Mouse (Mus musculus) left cerebral cortex, postnatal 36 days (tissue): Measurements from ENCODE around the gene Lcn2. TPM values are rescaled to one million over a fixed set of nuclear protein-coding genes. Genes with fewer than 3 reads are reported as not detected.

Experiments used
- DNase-seq, 2 experiments: peaks; one replicate each; pipeline ENCODE4 v3.0.0; 2021 to 2022; ENCODE audit warnings: low spot score in 2 of 2, mixed read lengths in 1 of 2
- intact Hi-C: fragments of 180-260 bp; cut with DNase I; formaldehyde crosslinking; loops from one replicate; pipeline ENCODE4 v1.15.1; 2025
- total RNA-seq, 2 experiments: library from RNA; stranded (reverse); gene quantifications; 2 replicates each; pipeline ENCODE4 v1.2.3; 2021

Lcn2 gene
- total RNA-seq, 2 experiments from 2014 or later: 0.91 to 1.8 TPM

DNA sequence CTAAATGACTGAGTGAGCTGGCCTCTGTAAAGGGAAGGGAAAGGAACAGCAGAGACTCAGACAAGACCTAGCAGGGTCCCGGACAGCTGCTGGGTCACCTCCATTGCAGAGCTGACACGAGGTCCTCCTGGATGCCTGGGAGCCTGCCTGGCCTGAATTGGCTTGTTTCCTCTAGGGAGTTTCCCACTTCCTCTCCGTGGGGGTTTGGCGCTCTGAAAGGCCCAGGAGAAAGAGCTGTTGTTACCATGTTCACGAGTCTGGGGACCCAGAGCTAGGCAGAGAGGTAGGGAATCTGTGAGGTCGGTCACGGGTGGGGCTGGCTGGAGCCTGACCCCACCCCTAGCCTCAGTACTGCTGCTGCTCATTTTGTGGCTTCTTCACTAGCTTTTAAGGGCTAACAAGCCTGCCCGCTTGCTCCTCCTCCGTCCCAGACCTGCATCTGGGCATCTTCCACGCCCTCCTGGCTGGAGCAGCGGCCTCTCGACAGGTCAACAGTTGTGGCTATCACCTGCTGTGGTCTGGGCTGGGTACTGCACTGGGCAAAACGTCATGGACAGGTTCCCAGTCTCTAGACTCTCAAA is 37.5 kb downstream of the Lcn2 start:
- intact Hi-C loops: no loop called here
- no peak for DNase-seq

DNA sequence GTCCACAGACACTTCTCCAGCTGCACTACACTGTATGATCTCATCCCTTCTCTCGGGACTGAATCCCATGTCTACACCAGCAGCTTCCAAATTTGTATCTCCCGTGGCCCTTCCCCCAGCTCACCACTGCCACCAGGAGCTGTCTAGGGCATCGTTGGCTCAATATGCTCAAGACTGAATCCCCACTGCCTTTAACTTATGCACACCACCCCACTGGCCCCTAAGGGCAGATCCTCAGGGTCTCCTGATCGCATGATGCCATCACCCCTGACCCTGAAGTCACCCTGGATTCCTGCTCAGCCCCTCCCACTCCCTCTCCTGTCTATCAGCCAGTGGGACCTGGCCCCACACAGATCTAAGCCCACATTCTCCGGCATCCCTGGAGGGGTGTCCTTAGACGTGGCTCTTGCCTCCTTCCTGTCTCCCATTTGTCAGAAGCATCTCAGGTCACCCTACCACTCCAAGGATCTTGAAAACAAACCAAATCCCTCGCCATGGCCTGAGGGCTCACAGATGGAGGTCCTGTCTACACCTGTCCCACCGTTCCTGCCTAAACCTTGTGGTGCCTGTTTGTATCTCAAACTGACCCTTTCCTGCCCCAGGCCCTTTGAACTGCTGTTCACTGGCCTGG is 38.3 kb downstream of the Lcn2 start:
- DNase-seq: peak in 1 of 2 experiments; percentile 66
- intact Hi-C loops: loop anchor here (2.0 kb wide), 1 partner anchor 35 kb away; no protein-coding TSS in a partner anchor

DNA sequence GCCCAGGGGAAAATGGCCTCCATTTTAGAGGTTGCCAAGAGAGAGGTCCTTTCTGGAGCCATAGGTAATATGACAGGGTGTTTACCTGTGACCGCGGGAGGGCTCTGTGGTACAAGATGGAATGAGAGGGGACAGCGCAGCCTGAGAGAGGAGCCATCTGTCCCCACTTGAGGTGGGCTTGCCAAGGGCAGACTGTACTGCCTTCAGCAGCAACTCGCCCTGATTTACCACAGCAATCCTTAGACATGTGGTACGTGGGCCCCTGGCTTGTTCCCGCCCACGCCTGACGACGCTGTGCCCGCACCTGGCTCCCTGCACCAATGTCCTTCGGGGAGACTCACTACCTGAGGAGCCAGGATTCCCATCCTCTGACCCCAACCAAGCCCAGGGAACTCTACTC is 39.7 kb downstream of the Lcn2 start:
- peak; percentile 69 to 79 for DNase-seq
- intact Hi-C loops: loop anchor here (2.0 kb wide), 1 partner anchor 34 kb away; no protein-coding TSS in a partner anchor

- intact Hi-C loops: no loop called here
- DNase-seq: no peak
Observed at GRCm38 (mm10) chr2:32347019-32347418, 41.0 kb downstream of the Lcn2 start.

DNA sequence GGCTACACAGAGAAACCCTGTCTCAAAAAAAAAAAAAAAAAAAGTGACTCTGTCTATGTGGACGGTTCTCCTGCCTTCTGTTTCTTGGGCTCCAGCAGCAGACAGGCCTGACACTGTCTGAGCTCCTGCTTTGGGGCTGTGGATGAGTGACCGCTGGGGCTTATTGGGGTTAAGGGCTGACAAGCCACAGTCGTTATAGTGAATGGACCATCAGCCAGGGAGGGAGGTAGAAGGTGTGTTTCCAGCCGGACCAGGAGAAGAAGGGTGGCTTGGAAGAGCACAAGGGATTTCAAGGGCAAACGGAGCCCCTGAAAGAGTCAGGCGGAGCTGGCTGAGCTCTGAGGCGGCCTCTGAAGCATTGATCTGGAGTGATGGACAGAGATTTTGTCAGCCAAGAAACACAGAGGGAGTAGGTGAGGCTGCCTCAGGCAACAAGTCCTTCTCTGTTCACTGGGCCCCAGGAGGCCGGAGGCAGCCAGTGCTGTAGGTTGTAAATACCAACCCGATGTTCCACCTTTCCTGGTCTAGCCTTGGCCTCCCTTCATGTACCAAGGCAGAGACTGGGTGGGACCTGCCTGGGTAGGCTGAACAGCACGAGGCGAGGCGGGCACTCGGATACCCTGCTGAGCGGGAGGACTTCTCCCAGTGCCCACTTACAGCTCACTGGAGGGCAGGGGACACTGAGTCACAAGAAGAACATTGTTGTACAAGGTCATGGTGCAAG is 43.3 kb downstream of the Lcn2 start:
- no peak for DNase-seq
- intact Hi-C loops: no loop called here

DNA sequence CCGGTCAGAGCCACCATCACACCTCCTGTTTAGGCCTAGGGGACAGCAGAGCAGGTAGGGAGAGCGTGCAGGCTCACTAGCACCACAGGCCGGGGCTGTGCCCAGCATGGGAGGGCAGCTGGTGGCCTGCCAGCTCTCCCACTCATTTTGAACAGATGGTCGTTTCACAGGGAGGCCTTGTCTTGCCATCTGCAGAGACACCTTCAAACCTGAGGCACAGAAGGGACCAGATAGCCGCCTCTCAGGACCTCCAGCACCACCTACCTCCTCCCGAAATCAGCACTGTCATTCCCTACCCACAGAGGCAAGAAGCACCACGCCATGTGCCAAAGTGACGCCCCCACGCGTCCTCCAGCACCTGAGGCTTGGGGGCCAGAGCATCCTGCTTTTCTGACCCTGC is 44.0 kb downstream of the Lcn2 start:
- intact Hi-C loops: no loop called here

DNA sequence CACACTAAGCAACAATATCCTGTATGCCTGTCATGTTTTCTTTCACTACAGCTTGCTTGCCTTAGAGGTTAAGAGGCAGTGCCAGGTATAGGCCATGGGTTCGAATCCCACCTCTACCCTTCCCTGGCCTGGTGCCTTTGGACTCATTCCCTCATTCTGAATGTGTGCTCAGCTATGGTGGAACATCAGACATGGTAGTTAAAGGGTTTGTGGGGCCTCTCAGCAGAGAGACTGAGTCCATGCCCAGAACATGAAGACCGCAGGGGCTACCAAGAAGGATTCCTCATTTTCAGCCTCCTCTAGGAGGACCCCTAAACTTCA is 44.7 kb downstream of the Lcn2 start:
- DNase-seq: no peak
- intact Hi-C loops: no loop called here

More for the DNA sequence above, 44.0 kb downstream of the Lcn2 start:
- peak; percentile 73 to 81 for DNase-seq

GRCm38 (mm10) chr2:32342539-32343350 is 45.3 kb downstream of the Lcn2 start:
- peak; percentile 84 to 87 for DNase-seq
- intact Hi-C loops: no loop called here

- DNase-seq: no peak
- intact Hi-C loops: no loop called here
Observed at GRCm38 (mm10) chr2:32342039-32342438, 46.0 kb downstream of the Lcn2 start.

DNA sequence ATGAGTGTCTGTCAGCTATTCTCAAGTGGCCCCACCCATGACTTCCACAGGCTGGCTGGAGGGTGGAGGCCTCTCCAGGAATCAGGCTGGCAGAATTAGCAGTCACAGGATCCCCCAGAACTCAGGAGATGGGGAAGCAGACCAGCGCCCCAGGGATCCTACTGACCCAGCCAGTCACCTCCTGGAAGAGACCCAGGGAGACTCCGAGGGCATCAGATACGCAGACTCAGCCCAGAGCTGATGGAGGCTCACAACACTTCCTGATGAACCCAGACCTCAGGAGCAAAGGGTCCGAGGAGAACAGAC is 46.5 kb downstream of the Lcn2 start:
- intact Hi-C loops: no loop called here
- DNase-seq: no peak

- intact Hi-C loops: no loop called here
- peak; percentile 70 to 81 for DNase-seq
Observed at GRCm38 (mm10) chr2:32340836-32341633, 47.0 kb downstream of the Lcn2 start.

- intact Hi-C loops: no loop called here
- DNase-seq: no peak
Observed at GRCm38 (mm10) chr2:32339912-32340642, 48.0 kb downstream of the Lcn2 start.

- DNase-seq: no peak
- intact Hi-C loops: no loop called here
Observed at GRCm38 (mm10) chr2:32335888-32336287, 52.2 kb downstream of the Lcn2 start.

Other genes with a start within 250 kb of the Lcn2 start
- 100 to 1,000 TPM; 257 to 259 TPM for gene Prrc2b, start 237.2 kb downstream of the Lcn2 start, total RNA-seq
- gene Pomt1, start 151.7 kb downstream of the Lcn2 start, total RNA-seq: 10 to 100 TPM; 16.3 to 22.1 TPM
- gene Uck1, start 128.1 kb downstream of the Lcn2 start, total RNA-seq: 10 to 100 TPM; 50.1 to 52.6 TPM
- 10 to 100 TPM; 83.4 to 89.9 TPM for gene Golga2, start 100.9 kb downstream of the Lcn2 start, total RNA-seq
- gene Swi5, start 100.2 kb downstream of the Lcn2 start, total RNA-seq: 100 to 1,000 TPM; 207 to 208 TPM
- gene Ciz1, start 35.9 kb downstream of the Lcn2 start, total RNA-seq: 10 to 100 TPM; 60.4 to 97.8 TPM
- gene Dnm1, start 34.9 kb downstream of the Lcn2 start, total RNA-seq: 1,000 to 10,000 TPM; 1,215 to 1,406 TPM
- 100 to 1,000 TPM; 312 to 437 TPM for gene 1110008P14Rik, start 6.3 kb downstream of the Lcn2 start, total RNA-seq
- 10 to 100 TPM; 40.6 to 54.8 TPM for gene Ptges2, start 7.6 kb upstream of the Lcn2 start, total RNA-seq
- 1 to 10 TPM; 3.9 TPM for gene Naif1, start 62.2 kb upstream of the Lcn2 start, total RNA-seq
- 10 to 100 TPM; 58.5 to 60.5 TPM for gene Slc25a25, start 63.2 kb upstream of the Lcn2 start, total RNA-seq
- 10 to 100 TPM; 53.6 to 68.9 TPM for gene Fam102a, start 147.1 kb upstream of the Lcn2 start, total RNA-seq
- 10 to 100 TPM; 74.8 to 77.0 TPM for gene Dpm2, start 182.6 kb upstream of the Lcn2 start, total RNA-seq
- 10 to 100 TPM in 1 of 2 experiments, 1 to 10 TPM in 1; 9.2 to 11.7 TPM for gene Pip5kl1, start 186.5 kb upstream of the Lcn2 start, total RNA-seq
- gene 9430097D07Rik, start 187.4 kb upstream of the Lcn2 start, total RNA-seq: 1 to 10 TPM; 1.1 to 1.4 TPM
- gene St6galnac4, start 198.8 kb upstream of the Lcn2 start, total RNA-seq: 10 to 100 TPM; 36.7 to 39.1 TPM
- gene St6galnac6, start 211.5 kb upstream of the Lcn2 start, total RNA-seq: 100 to 1,000 TPM; 121 to 135 TPM
- gene Ak1, start 233.5 kb upstream of the Lcn2 start, total RNA-seq: 100 to 1,000 TPM; 152 to 173 TPM